Mouse (Mus musculus): Measurements from ENCODE around the gene Igsf11. TPM values are rescaled to one million over a fixed set of nuclear protein-coding genes. Genes with fewer than 3 reads are reported as not detected.
"Not testable (repeated sequence)": the region's sequence is repeated elsewhere in the genome, so short reads cannot be mapped to it uniquely, and the experiment has no call there.

The Igsf11 gene
- total and polyA plus RNA-seq, 2 experiments: 9.5 to 14.8 TPM

- Histone ChIP-seq H3K4me1 (ENCODE audit: control insufficient read depth, insufficient read depth, low read length) (no peaks in the 10 kb centered on the region), H3K4me3 (ENCODE audit: insufficient read depth, low read depth, low read length) (no peak overlapping the region), H3K36me3 (ENCODE audit: control insufficient read depth, insufficient read depth, low read length) (no peaks in the 10 kb centered on the region), H3K27me3 (ENCODE audit: control insufficient read depth, insufficient read depth, low read length) (no peaks in the 10 kb centered on the region), H3K27ac (replicated peaks; ENCODE audit: insufficient read depth, low read depth, low read length) (no peak overlapping the region), H3K9ac (ENCODE audit: low read depth, low read length) (no peak overlapping the region), H3K79me2 (ENCODE audit: control insufficient read depth, insufficient read depth, low read length) (no peaks in the 10 kb centered on the region; the same call in 1 of the 2 replicates)
- no peak for TF ChIP-seq CTCF (IDR thresholded peaks at IDR 0.05; ENCODE audit: low read depth, low read length)
- TF ChIP-seq POLR2A (IDR thresholded peaks at IDR 0.05; ENCODE audit: extremely low read depth, insufficient read depth, low read length): no peak
- DNase-seq (ENCODE audit: extremely low read depth, low read depth, low spot score): no peak
- 81% methylated on average over 13 of the region's 13 CpGs for WGBS
Measured at GRCm38 (mm10) chr16:38976151-38976550, 83.7 kb downstream of the Igsf11 start.

DNA sequence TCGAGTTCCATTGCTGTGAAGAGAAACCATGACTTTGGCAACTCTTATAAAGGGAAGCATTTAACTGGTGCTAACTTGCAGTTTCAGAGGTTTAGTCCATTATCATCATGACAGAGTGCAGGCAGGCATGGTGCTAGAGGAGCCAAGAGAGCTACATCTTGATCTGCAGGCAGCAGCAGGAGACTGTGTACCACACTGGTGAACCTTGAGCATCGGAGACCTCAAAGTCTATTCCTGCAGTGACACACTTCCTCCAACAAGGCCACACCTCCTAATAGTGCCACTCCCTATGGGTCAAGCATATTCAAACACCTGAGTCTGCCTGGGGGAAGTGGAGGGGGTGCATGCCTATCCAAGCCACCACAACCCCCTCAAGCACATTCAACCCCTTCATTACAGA is 86.1 kb downstream of the Igsf11 start:
- H3K79me2 ChIP-seq (ENCODE audit: control insufficient read depth, insufficient read depth, low read length): no peaks in the 10 kb centered on the region; the same call in 1 of the 2 replicates
- no peak overlapping the region for H3K9ac ChIP-seq (ENCODE audit: low read depth, low read length)
- no peak overlapping the region for H3K27ac ChIP-seq (replicated peaks; ENCODE audit: insufficient read depth, low read depth, low read length)
- DNase-seq (ENCODE audit: extremely low read depth, low read depth, low spot score): no peak
- no peaks in the 10 kb centered on the region for H3K27me3 ChIP-seq (ENCODE audit: control insufficient read depth, insufficient read depth, low read length)
- WGBS: 81% methylated on average over 2 of the region's 2 CpGs
- no peaks in the 10 kb centered on the region for H3K36me3 ChIP-seq (ENCODE audit: control insufficient read depth, insufficient read depth, low read length)
- peaks cover 2% of the 10 kb centered on the region for H3K4me1 ChIP-seq (ENCODE audit: control insufficient read depth, insufficient read depth, low read length)
- H3K4me3 ChIP-seq (ENCODE audit: insufficient read depth, low read depth, low read length): no peak overlapping the region
- TF ChIP-seq POLR2A (IDR thresholded peaks at IDR 0.05; ENCODE audit: extremely low read depth, insufficient read depth, low read length): no peak
- no peak for TF ChIP-seq CTCF (IDR thresholded peaks at IDR 0.05; ENCODE audit: low read depth, low read length)

- WGBS: 69% methylated on average over 5 of the region's 5 CpGs
- DNase-seq (ENCODE audit: extremely low read depth, low read depth, low spot score): no peak
- Histone ChIP-seq H3K4me3 (ENCODE audit: insufficient read depth, low read depth, low read length) (no peak overlapping the region), H3K79me2 (ENCODE audit: control insufficient read depth, insufficient read depth, low read length) (no peaks in the 10 kb centered on the region; the same call in 1 of the 2 replicates), H3K27ac (replicated peaks; ENCODE audit: insufficient read depth, low read depth, low read length) (no peak overlapping the region), H3K36me3 (ENCODE audit: control insufficient read depth, insufficient read depth, low read length) (no peaks in the 10 kb centered on the region), H3K27me3 (ENCODE audit: control insufficient read depth, insufficient read depth, low read length) (no peaks in the 10 kb centered on the region), H3K9ac (ENCODE audit: low read depth, low read length) (no peak overlapping the region), H3K4me1 (ENCODE audit: control insufficient read depth, insufficient read depth, low read length) (peaks cover 2% of the 10 kb centered on the region)
- TF ChIP-seq CTCF (IDR thresholded peaks at IDR 0.05; ENCODE audit: low read depth, low read length) (no peak), POLR2A (IDR thresholded peaks at IDR 0.05; ENCODE audit: extremely low read depth, insufficient read depth, low read length) (no peak)
Measured at GRCm38 (mm10) chr16:38980546-38980945, 88.1 kb downstream of the Igsf11 start.

DNA sequence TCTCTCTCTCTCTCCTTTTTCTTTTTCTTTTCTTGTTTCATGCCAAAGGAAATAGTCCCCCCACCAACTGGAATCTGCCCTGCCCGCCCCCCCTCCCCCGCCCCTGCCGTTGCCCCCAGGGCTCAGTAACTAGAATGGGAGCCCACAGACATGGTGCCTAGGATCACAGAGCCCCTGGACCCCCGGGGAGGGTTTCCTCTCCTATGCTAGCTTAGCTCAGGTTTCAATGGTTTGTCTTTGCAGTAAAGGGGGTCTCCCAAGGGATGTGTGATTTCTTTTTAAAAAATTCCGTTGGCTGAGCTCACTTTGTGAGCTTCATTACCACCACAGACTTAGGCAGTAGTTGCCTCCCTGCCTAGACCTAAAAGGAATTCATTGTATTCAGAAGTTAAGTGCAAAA is 89.6 kb downstream of the Igsf11 start:
- no peak for DNase-seq (ENCODE audit: extremely low read depth, low read depth, low spot score)
- Histone ChIP-seq H3K27ac (replicated peaks; ENCODE audit: insufficient read depth, low read depth, low read length) (no peak overlapping the region), H3K27me3 (ENCODE audit: control insufficient read depth, insufficient read depth, low read length) (no peaks in the 10 kb centered on the region), H3K9ac (ENCODE audit: low read depth, low read length) (no peak overlapping the region), H3K4me1 (ENCODE audit: control insufficient read depth, insufficient read depth, low read length) (peaks cover 4% of the 10 kb centered on the region), H3K4me3 (ENCODE audit: insufficient read depth, low read depth, low read length) (no peak overlapping the region), H3K79me2 (ENCODE audit: control insufficient read depth, insufficient read depth, low read length) (no peaks in the 10 kb centered on the region; the same call in 1 of the 2 replicates), H3K36me3 (ENCODE audit: control insufficient read depth, insufficient read depth, low read length) (no peaks in the 10 kb centered on the region)
- 42% methylated on average over 5 of the region's 5 CpGs for WGBS
- TF ChIP-seq CTCF (IDR thresholded peaks at IDR 0.05; ENCODE audit: low read depth, low read length): no peak
- TF ChIP-seq POLR2A (IDR thresholded peaks at IDR 0.05; ENCODE audit: extremely low read depth, insufficient read depth, low read length): no peak

GRCm38 (mm10) chr16:38982508-38983236 is 90.2 kb downstream of the Igsf11 start:
- Histone ChIP-seq H3K4me3 (ENCODE audit: insufficient read depth, low read depth, low read length) (no peak overlapping the region), H3K36me3 (ENCODE audit: control insufficient read depth, insufficient read depth, low read length) (no peaks in the 10 kb centered on the region), H3K9ac (ENCODE audit: low read depth, low read length) (no peak overlapping the region), H3K27ac (replicated peaks; ENCODE audit: insufficient read depth, low read depth, low read length) (no peak overlapping the region), H3K27me3 (ENCODE audit: control insufficient read depth, insufficient read depth, low read length) (no peaks in the 10 kb centered on the region), H3K4me1 (ENCODE audit: control insufficient read depth, insufficient read depth, low read length) (peaks cover 4% of the 10 kb centered on the region), H3K79me2 (ENCODE audit: control insufficient read depth, insufficient read depth, low read length) (no peaks in the 10 kb centered on the region; the same call in 1 of the 2 replicates)
- TF ChIP-seq CTCF (IDR thresholded peaks at IDR 0.05; ENCODE audit: low read depth, low read length) (no peak), POLR2A (IDR thresholded peaks at IDR 0.05; ENCODE audit: extremely low read depth, insufficient read depth, low read length) (no peak)
- DNase-seq (ENCODE audit: extremely low read depth, low read depth, low spot score): peak; percentile 62
- WGBS: 50% methylated on average over 12 of the region's 12 CpGs

- not testable (repeated sequence) for H3K36me3 ChIP-seq (ENCODE audit: control insufficient read depth, insufficient read depth, low read length); H3K79me2 ChIP-seq (ENCODE audit: control insufficient read depth, insufficient read depth, low read length); H3K27ac ChIP-seq (replicated peaks; ENCODE audit: insufficient read depth, low read depth, low read length); H3K27me3 ChIP-seq (ENCODE audit: control insufficient read depth, insufficient read depth, low read length); H3K4me1 ChIP-seq (ENCODE audit: control insufficient read depth, insufficient read depth, low read length); DNase-seq (ENCODE audit: extremely low read depth, low read depth, low spot score); H3K9ac ChIP-seq (ENCODE audit: low read depth, low read length); H3K4me3 ChIP-seq (ENCODE audit: insufficient read depth, low read depth, low read length)
- 76% methylated on average over 3 of the region's 3 CpGs for WGBS
Measured at GRCm38 (mm10) chr16:38983850-38984249, 91.4 kb downstream of the Igsf11 start.

All from liver, adult 2 months (tissue).